Mouse (Mus musculus): Measurements from ENCODE around the gene 1700025G04Rik.

DNA sequence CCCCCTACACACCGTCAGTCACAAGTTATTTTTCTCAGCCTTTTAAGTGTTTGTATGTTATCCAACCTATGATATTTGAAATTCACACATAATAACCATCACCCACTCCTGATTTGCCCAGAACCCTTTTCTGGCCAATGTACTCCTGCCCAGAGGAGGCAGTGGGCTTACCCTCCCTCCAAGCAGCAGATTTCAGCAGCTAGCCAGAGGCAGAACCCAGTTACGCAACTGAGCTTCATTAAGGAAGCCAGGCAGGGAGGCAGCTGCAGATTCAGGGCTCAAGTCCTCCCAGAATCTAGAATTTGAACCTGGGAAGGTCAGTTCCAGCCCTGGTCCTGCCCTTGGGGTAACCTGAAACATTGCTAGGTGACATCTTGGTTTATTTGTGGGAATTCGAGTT is 141.9 kb downstream of the 1700025G04Rik start:
- TF ChIP-seq CTCF (conservative IDR thresholded peaks at IDR 0.05; ENCODE audit: low read length), result no peak
- no peak for TF ChIP-seq POU5F1 (IDR thresholded peaks at IDR 0.05; ENCODE audit: borderline replicate concordance, low read length)
